Mouse (Mus musculus): Measurements from ENCODE around the gene Zbtb20.
"Not testable (repeated sequence)": the region's sequence is repeated elsewhere in the genome, so short reads cannot be mapped to it uniquely, and the experiment has no call there.

Zbtb20 gene

DNA sequence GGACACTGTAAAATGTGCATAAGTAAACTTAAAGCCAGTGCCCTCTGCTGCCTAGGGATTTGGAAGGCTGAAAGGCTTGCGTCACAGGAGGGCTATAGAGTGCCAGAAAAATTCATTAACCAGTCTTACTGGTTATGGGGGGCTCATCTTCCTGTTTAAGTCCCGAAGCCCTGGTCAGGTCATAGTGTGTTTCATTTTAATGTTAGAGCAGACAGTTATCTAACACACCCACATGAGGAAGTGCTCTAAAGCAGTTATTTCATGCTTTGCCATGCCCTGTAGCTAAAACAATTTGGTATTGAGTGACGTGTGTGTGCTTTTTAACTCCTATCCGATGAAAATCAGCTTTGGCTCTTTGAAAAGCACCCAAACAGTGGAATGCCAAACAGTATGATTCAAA lies 34.3 kb downstream of the Zbtb20 start:
- DNase-seq (ENCODE audit: low read depth, low spot score), result no peak

DNA sequence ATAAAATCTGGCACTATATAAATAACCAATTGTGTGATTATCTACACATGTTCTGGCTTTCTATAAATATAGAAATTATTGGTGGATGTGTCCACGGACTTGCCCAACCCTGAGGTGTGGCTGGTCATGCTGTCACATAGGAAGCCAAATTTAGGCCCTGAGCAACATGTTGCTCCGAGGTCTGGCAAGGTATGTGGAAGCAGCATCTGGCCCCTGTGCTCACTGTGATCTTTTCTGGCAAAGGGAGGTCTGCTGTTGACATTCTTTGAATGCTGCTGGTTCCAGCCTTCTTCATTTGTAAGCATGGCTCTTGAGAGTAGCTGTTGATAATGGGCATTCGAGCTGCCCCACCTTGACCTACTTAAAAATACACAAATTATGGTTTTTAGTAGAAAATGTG lies 35.0 kb downstream of the Zbtb20 start:
- DNase-seq (ENCODE audit: low read depth, low spot score), result no peak

DNA sequence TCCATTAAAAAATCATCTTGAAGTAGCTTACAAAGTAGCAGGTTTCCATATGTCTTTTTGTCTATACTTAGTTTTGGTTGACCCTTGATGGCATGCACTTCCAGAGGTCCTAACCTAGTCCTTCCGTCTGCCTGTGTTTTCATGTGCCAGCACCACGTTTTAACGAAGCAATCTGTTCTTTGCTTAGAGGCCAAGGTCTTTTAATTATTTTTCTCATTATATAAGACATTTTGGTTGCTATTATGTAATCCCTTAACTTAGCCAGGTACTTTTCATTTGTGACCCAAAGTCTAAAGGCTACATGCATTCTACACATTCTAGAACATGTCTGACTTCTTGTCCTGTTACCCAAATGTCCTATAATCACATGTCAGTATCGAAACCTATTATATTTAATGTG lies 35.6 kb downstream of the Zbtb20 start:
- DNase-seq (ENCODE audit: low read depth, low spot score), result no peak

DNA sequence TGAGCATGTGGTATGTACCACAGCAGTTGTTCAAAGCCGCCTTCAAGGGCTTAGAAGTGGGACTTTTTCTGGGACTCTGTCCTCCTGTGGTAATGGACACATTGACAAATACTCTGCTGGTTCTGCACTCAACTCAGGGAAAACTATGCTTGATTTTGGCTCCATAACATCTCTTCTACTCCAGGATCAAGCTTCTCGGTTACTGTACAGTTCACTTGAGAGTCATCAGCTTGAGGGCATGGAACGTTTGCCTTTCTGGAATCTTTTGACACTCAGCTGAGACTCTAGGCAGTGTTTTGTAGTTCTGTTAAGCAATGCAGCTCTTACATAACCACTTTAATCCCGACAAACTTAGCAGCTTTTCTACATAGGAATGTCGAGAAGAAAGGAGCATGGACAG lies 36.1 kb downstream of the Zbtb20 start:
- DNase-seq (ENCODE audit: low read depth, low spot score), result no peak

DNA sequence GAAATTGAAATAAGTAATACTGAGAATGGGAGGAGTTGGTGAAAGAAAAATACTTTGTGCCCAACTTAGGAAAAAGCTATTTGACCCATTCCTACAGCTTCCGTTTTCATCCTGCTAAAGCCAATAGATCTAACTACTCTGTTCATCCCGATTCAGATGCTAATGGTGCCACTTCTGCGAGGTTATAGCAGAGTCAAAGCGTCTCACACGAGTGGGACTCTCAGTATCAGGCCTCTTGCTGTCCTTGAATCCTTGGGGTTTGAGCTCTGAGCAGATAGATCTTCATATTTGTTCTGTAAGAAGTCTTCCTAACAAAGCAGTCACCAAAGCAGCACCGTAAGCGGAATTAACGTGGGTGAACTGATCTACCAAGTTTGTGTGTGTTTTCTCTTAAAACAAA lies 37.6 kb downstream of the Zbtb20 start:
- no peak for DNase-seq (ENCODE audit: low read depth, low spot score)

DNA sequence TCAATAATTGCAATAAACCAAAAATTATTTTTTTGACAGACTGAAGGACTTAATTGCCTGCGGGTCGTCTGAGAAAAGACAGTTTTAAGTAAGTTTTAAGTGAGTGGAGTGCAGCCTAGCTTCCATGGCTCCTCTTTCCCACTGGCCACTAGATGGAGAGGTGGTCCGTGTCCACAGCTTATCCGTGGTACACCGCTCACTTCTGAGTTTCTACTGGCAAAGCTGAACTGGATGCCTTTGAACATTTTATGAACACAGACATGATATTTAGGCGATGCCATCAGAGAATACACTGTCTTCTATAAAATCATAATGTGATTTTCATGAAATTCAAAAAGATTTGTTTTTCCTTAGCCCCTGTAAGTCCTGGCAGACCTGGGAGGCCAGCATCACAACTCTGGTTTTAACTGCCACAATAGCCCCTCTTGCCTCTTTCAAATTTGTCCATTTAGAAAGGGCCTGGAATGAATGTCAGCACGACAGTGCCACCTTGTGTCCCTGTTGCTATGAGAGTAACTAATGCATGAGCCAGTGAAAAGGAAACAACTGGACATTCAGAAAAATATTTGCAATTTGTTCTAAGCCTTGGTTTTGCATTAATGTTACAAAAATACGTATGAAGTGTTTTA lies 38.9 kb downstream of the Zbtb20 start:
- peak; percentile 62 for DNase-seq (ENCODE audit: low read depth, low spot score)

DNA sequence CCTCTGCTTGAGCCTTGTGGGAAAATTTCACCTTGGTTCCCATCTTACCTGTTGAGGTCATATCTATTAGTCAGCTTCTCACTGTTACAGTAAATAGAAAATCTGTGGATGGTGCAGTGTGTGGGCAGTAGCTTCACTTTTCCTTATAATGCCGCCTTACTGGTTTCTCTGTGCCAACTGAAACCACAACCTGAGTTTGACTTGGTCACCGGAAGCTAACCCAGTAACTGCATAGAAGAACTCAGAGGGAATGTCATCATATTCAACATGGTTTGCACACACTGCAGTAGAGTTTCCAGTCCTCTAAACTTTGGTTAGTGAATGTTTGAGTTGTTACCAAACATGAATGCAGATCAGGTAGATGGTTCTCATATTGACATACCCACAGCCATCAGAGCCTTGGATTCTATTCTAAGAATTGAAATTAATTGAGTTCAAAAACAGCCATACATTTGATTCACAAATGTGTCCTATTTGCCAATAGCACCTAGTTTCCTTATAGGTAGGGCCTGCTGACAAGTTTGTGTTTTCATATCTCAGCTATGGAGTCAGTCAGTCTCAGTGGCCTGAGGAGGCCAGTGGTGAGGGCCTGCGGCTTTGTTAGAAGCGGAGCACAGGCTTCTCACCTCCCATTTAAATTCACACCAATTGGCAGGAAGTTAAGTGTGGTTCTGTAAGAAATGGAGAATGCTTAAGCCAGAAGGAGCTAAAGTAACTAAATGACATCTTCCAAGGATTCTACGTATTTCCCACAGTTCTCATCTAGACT lies 44.5 kb downstream of the Zbtb20 start:
- DNase-seq (ENCODE audit: low read depth, low spot score), result no peak

DNA sequence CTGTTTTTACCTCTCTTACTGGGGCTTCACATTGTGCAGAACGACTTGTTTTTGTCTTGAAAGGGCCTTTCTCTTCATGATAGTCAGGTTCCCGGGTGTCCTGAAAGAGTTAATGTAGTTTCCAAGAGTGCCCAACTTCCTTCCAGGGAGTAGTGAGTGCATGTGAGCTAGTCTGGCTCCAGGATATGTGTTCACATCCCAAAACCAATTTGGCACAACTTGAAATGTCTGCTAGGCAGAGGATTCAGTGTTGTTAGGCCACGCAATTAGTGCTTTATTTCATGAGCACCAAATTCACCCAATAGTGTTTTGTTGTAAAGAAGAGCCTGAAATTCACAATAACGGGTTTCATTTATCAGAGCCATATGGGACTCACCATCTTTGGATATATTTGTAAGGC lies 45.8 kb downstream of the Zbtb20 start:
- no peak for DNase-seq (ENCODE audit: low read depth, low spot score)

DNA sequence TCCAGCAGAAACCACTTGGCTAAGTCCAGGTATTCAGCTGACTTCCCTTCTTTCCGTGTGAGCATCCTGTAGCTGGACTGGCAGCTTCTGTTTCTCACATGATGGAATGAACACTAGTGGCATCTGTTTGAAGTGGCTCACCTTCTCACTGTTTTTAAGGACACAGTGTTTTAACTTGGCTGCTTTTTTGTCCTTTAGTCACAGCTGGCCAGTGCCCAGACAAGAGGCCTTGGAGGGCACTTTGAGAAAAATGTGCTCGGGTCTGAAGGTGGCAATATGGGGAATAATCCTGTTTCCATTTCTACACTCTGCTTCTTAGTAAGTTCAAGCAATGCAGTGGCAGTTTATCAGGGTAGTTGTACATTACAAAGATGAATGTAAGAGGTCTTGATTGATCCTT lies 62.5 kb downstream of the Zbtb20 start:
- no peak for DNase-seq (ENCODE audit: low read depth, low spot score)

DNA sequence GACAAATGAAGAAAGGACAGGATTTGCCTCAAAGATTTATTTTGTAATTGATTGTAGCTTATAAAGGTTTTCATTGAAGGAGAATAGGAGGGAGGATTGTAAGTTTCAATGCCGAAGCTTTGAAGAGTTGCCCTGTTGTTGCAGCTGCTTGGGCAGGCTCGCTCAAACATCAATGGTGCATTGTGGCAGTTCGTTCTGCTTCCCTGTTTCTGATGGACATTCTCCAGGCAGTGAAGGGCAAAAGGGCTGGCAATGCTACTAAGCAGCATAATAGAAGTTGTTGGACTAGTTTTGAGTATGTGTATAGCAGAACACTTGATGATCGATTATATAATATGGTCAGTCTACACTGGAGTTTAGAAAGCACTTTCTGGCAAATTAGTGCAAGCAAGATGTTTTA lies 71.3 kb downstream of the Zbtb20 start:
- peak; percentile 4 for DNase-seq (ENCODE audit: low read depth, low spot score)

DNA sequence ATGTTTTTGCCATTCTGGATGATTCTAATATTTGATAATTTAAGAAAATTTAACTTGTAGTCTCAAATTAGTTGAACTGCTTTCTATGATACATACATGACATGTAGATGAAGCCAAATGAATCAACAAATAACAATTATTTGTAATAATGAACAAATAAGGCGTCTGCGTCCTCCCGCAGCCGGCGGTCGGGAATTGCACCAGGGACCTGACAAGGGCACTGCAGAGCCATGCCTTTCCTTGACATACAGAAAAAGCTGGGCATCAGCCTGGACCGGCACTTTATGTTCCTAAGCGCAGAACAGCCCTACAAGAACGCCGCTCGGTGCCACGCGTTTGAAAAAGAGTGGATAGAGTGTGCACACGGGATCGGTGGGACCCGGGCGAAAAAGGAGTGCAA lies 79.7 kb downstream of the Zbtb20 start:
- not testable (repeated sequence) for DNase-seq (ENCODE audit: low read depth, low spot score)

DNA sequence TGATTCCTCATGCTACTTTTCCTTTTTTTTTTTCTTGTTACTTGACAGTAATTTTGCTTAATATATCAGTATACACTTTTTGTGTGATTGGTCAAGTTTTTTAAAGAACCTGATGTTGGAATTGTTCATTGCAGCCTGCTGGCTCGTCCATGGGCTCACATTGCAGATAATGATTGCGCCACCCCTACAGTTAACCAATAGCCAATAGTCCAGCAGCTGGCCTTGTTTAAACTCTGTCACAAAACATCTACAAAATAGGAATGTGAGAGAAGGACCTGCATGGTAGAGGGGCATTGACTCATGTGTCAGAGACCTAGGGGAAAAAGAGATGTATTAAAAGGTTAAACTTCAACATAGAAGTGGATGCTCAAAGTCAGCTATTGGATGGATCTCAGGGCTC lies 97.2 kb downstream of the Zbtb20 start:
- DNase-seq (ENCODE audit: low read depth, low spot score), result no peak

DNA sequence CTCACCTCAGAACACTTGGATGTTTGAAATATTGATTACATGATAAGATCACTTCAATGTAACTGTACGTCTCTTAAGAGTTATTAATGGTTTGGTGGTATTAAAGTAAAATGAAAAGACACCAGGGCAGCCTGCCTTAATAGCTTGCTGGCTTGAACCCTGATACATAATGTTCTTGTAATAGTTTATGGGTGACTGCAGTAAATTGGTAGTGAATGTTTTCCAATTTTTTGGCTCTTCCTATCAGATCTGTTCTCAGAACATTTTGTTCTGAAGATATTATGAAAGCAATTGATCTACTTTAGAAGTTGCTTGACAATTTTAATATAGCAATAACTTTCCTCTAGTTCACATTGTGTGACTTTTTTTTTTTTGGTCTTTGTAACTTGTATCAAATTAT lies 123.2 kb downstream of the Zbtb20 start:
- no peak for DNase-seq (ENCODE audit: low read depth, low spot score)

DNA sequence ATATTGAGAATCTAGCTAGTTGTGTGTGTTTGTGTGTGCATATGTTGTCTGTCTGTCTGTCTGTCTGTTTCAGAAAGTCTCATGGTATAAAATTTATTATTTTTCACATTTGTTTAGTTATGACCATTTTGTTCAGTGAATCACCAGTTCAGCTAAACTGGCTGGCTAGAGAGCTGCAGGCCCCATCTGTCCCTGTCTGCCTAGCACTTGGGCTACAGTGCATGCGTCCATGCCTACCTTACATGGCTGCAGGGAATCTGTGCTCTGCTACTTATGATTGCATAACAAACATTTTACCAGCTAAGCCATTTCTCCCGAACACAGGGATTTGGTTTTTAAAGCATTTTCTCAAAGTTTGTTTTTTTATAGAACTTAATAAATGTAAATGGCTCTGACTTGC lies 150.7 kb downstream of the Zbtb20 start:
- DNase-seq (ENCODE audit: low read depth, low spot score), result no peak

DNA sequence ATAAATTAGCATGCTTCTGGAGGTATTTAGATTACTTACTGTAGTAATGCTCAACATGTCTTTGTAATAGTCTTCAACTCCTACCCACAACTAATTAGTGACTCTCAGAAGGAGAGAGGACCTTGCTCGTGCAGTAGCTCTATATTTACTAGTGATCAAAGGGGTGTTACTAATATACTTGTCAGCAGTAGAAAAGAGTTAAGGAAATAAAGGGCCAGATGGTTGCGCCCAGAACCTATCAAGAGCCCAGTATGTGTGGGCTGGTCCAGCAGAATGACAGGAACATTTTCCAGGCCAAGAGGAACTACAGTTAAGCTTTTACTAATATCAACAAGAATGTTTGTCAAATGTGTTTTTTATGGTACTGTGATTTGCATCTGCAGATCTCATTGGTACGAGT lies 153.6 kb downstream of the Zbtb20 start:
- no peak for DNase-seq (ENCODE audit: low read depth, low spot score)

DNA sequence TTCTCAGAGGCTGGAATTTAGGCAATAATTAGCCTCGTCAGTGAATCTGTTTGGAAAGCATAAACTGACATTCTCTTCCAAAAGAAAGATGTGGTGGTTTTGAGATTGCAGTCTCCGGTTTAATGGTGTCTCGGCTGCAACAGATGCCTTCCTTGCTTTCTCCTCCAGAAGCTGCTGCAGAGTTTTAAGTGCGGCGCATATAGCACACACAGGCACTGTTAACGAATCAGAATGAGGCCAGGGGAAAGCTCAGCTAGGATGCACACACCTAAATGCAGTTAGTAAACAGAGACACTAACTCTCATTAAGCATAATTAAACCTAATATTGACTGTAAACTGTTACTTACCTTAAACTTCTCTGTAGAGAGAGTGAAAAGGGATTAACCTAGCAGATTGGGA lies 160.0 kb downstream of the Zbtb20 start:
- peak; percentile 7 for DNase-seq (ENCODE audit: low read depth, low spot score)

DNA sequence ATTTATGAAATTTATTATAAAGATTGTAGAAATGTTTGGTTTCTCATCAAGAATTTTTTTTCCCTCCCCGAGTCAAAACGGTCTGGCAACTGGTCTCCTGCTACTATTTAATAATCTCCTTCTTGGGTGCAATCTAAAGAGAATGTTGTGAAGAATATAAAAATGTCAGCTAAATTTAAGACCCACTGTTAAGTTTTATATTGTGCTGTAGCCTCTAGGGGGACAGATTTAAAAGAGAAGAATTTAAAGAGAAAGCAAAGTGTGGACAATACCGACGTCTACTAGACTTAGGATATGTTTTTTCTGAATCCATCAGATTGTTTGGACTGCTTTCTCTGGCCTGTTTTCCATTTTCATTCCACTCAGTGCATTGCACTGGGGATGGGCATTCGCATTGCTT lies 160.8 kb downstream of the Zbtb20 start:
- DNase-seq (ENCODE audit: low read depth, low spot score), result no peak

DNA sequence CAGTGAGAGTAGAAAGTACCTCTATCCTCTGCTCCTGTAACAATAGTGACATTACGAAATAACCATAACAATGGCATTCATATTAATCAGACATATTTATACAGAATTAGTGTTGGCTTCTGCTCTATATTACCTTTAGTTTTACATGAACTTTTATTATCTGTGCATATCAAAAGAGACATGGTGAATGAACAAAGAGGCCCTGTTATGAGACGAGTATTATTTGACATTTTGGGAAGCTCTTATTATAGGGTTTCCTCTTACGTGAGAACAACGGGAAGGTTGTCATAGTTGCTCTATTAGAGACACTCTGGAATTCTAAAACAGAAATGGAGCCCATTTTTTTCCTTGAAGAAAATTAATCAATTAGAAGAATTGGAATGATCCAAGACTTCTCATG lies 161.6 kb downstream of the Zbtb20 start:
- DNase-seq (ENCODE audit: low read depth, low spot score), result no peak

DNA sequence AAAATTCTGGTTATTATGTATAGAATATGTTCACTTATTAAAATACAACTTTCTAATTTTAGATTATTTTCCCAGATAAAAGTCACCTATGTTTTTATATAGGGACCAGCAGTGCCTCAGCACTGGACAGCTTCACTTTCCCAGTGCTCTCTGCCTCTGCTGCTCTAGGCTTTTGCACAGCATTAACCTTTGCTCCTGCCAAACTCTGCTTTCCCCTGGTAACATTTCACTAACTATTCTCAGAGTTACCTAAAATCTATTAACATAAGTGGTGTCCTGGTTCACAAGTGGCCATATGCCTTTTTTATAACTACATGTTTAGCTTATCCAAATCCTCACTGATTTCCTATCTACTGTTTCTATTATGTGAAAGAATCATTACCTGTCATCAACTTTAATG lies 169.9 kb downstream of the Zbtb20 start:
- no peak for DNase-seq (ENCODE audit: low read depth, low spot score)

DNA sequence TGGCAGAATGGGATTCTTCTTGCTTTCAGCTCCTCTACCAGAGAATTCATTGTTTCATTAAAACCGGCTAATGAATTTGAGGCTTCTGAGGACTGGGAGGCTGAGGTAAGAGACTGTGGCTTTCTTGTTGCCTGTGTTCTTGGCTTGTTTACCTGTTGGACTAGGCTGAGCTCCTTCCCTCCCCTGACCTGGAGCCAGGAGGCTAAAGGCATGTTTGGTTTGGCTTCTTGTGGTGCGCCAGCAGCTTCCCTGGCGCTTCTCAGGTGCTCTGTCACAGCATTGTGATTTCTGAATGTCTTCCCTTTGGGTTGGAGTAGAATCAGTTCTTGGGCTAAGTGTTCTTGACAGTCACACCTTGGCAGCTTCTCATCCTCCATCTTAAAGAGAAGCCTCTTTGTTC lies 171.0 kb downstream of the Zbtb20 start:
- no peak for DNase-seq (ENCODE audit: low read depth, low spot score)

DNA sequence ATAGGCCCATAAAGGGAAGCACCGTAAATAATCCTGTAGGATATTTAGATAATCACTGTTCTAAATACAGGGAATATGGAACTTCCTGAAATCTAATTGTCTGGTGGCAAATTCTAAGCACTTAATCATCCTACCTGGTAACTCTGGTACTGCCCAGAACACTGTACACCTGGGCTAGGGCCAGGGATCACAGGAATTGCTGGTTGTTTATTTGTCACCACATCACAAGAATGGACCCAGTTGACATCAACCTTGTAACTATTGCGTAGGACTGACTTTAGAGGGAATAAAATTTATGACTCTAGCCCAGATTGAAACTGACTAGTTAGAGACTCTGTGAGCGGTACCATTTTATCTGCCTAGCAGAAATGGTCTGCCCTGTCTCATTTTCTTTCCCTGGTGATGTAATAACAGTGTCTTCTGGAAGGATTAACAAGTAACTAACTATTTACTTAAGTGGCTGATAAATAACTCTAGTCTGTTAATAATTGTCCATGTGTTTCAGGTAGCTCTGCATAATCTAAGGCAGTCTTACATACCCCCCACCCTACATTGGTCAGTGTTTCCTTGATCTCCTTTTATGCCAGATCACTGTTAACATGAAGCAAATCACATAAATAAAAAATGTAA lies 194.1 kb downstream of the Zbtb20 start:
- DNase-seq (ENCODE audit: low read depth, low spot score), result no peak

DNA sequence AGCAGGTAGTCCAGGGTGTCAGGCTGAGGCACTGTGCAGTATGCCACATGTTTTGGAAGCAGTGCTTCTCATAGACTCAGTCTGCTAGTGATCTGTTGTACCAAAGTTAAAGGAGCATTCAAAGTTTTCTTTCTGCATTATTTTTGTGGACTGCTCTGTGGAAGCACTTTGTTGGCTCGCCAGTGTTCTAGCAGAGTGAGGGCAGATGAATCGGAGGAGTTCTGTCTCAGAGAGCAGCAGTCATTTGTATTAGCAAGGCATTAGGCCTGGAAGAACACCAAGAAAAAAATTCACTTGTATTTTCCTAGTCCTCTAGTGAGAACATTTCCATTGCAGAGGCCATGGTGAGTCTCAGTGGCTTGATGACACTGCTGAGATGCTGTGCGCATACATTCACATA lies 196.2 kb downstream of the Zbtb20 start:
- no peak for DNase-seq (ENCODE audit: low read depth, low spot score)

Measured in forelimb bud, embryonic 11.5 days (tissue).